Mouse (Mus musculus) ES-E14 (cell line): ENCODE measurements around the gene Ryk.

Source experiments
- CHD2 ChIP-seq: IDR thresholded peaks from 2 replicates; pipeline ENCODE4 v1.6.1; 2014; ENCODE audit warnings: mild to moderate bottlenecking, low read depth, low read length, inconsistent platforms
- HCFC1 ChIP-seq: IDR thresholded peaks from 2 replicates; pipeline ENCODE4 v1.6.1; 2012; ENCODE audit warnings: low read length, inconsistent platforms, borderline replicate concordance; ENCODE audit not compliant: insufficient read depth
- MAFK ChIP-seq: IDR thresholded peaks from 2 replicates; pipeline ENCODE4 v1.6.1; 2014; ENCODE audit warnings: mild to moderate bottlenecking, low read depth, low read length, inconsistent platforms; ENCODE audit not compliant: insufficient read depth
- ZC3H11A ChIP-seq: IDR thresholded peaks from 2 replicates; pipeline ENCODE4 v1.6.1; 2012; ENCODE audit warnings: low read depth, mild to moderate bottlenecking, inconsistent platforms, low read length, borderline replicate concordance

DNA sequence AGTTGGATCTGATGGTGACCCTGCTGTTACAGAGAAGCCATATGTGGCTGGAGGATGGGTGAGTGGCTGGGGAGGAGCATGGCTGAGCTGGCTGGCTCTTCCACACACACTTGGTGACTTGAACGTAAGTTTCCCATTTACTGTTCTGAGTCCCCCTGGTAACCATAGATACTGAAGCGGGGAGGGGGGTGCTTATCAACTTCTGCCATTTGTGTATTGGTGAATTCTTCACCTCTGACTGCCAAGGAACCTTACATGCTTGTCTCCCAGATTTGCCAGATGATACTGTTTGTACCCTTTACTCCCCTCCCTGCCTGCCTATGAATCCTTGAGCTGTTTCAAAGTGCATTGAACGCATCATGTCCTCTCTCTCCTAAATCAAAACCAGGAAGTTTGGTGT, 27.5 kb downstream of the Ryk start:
- no peak for TF ChIP-seq MAFK
- TF ChIP-seq ZC3H11A, result no peak
- no peak for TF ChIP-seq CHD2
- no peak for TF ChIP-seq HCFC1
